Mouse (Mus musculus) monocyte, adult 5-6 weeks (primary cell): ENCODE data around the gene Glt8d1. TPM values are rescaled to one million over a fixed set of nuclear protein-coding genes. Genes with fewer than 3 reads are reported as not detected.

Experiments used
- ATAC-seq: fragments of 153-309, 156-312 bp; replicated peaks from 2 replicates; pipeline ENCODE4 v1.8.0; 2017; ENCODE audit warnings: mild to moderate bottlenecking; ENCODE audit not compliant: low TSS enrichment, insufficient number of reproducible peaks, severe bottlenecking, poor library complexity, low FRiP score
- total RNA-seq: library from RNA; stranded (forward); fragments of 200-1000, 200-491, 200-594 nt; gene quantifications from 3 replicates; pipeline ENCODE4 v1.2.3, GENCODE M21; 2017

The Glt8d1 gene
- total RNA-seq, 1 experiment from 2014 or later: 29.2 TPM

DNA sequence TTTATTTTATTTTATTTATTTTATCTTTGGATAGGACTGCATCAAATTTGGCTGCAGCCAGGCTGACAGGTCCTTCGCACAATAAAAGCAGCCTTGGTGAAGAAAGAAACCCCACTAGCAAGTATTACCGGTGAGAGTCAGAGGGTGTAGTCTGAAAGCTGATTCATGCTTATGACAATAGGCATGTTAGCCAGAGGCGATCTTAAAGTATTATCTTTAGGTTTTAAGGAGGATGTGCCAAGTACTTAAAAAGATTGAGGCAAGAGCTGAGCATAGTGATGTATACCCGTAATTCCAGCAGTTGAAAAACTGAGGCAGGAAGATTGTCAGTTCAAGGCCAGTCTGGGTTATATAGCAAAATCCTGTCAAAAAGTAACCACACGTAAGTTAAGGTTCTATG, 44.1 kb downstream of the Glt8d1 start:
- ATAC-seq: no peak

DNA sequence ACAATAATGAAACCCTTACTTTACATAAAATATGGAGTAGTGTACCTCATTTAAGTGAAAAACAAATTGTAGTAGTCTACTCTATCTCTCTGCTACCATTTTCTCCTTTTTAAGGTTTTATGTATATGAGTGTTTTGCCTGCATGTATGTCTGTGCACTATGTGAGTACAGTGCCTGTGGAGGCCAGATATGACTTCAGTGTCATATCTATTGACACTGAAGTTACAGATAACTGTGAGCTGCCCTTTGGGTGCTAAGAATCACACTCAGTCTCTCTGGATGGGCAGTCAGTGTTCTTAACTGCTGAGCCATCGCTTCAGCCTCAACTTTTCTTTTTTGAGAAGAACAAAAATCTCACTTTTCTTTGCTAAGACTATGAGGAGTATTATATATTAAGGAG, 44.6 kb downstream of the Glt8d1 start:
- ATAC-seq: no peak

Other genes with a start within 250 kb of the Glt8d1 start
- 6.1 to 14.1 TPM (median 11.7 TPM) in 3 replicates for gene Tmem110, start 175.8 kb upstream of the Glt8d1 start, total RNA-seq
- 0.49 to 1.3 TPM in 2 of 3 replicates, not detected in the other for gene Mustn1, start 122.2 kb upstream of the Glt8d1 start, total RNA-seq
- gene Itih4, start 114.9 kb upstream of the Glt8d1 start, total RNA-seq: not detected in 3 replicates
- gene Itih3, start 77.6 kb upstream of the Glt8d1 start, total RNA-seq: not detected in 3 replicates
- not detected in 3 replicates for gene Itih1, start 58.1 kb upstream of the Glt8d1 start, total RNA-seq
- gene Nek4, start 50.0 kb upstream of the Glt8d1 start, total RNA-seq: 5.3 to 6.9 TPM (median 5.3 TPM) in 3 replicates
- gene Spcs1, start 272 bp downstream of the Glt8d1 start, total RNA-seq: 73.5 to 105 TPM (median 73.5 TPM) in 3 replicates
- 41.7 to 67.0 TPM (median 49.4 TPM) in 3 replicates for gene Pbrm1, start 17.7 kb downstream of the Glt8d1 start, total RNA-seq
- 99.4 to 162 TPM (median 133 TPM) in 3 replicates for gene Gnl3, start 17.8 kb downstream of the Glt8d1 start, total RNA-seq
- 28.8 to 62.7 TPM (median 40.4 TPM) in 3 replicates for gene Smim4, start 127.6 kb downstream of the Glt8d1 start, total RNA-seq
- gene Nt5dc2, start 129.7 kb downstream of the Glt8d1 start, total RNA-seq: 1.7 to 2.7 TPM in 2 of 3 replicates, not detected in the other
- gene Stab1, start 167.2 kb downstream of the Glt8d1 start, total RNA-seq: not detected in 3 replicates
- gene Tnnc1, start 206.9 kb downstream of the Glt8d1 start, total RNA-seq: not detected in 3 replicates
- 88.8 to 157 TPM (median 111 TPM) in 3 replicates for gene Nisch, start 215.5 kb downstream of the Glt8d1 start, total RNA-seq
- not detected in 3 replicates for gene Sema3g, start 216.5 kb downstream of the Glt8d1 start, total RNA-seq
- 13.2 to 19.6 TPM (median 14.0 TPM) in 3 replicates for gene Phf7, start 249.9 kb downstream of the Glt8d1 start, total RNA-seq